Mouse (Mus musculus) heart, embryonic 12.5 days (tissue): Measurements from ENCODE around the gene Dyrk1a. TPM values are rescaled to one million over a fixed set of nuclear protein-coding genes. Genes with fewer than 3 reads are reported as not detected.
A peak's percentile ranks its signal among the peaks of the same experiment; 100 is the strongest.

ENCODE experiments used
- ATAC-seq: fragments of 200-750 bp; cut with Nextera tagmentation; 2 replicates; pipeline ENCODE4 v1.8.0; 2017; ENCODE audit warnings: moderate TSS enrichment, moderate library complexity; ENCODE audit not compliant: insufficient number of reproducible peaks, low FRiP score
- H3K27ac ChIP-seq: fragments of 300-500 bp; sonication (generic); 2 replicates; pipeline ENCODE4 v1.5.1; 2016; ENCODE audit warnings: mild to moderate bottlenecking, moderate library complexity; ENCODE audit not compliant: poor library complexity, severe bottlenecking
- H3K27me3 ChIP-seq: fragments of 300-500 bp; sonication (generic); replicated peaks from 2 replicates; pipeline ENCODE4 v1.6.1; 2016; ENCODE audit warnings: mild to moderate bottlenecking, moderate library complexity
- H3K36me3 ChIP-seq: fragments of 300-500 bp; sonication (generic); 2 replicates; pipeline ENCODE4 v1.6.1; 2016; ENCODE audit warnings: mild to moderate bottlenecking, moderate library complexity
- H3K4me1 ChIP-seq: fragments of 300-500 bp; sonication (generic); replicated peaks from 2 replicates; pipeline ENCODE4 v1.6.1; 2016; ENCODE audit warnings: mild to moderate bottlenecking
- H3K4me2 ChIP-seq: fragments of 300-500 bp; sonication (generic); 2 replicates; pipeline ENCODE4 v1.6.1; 2016; ENCODE audit warnings: mild to moderate bottlenecking, moderate library complexity
- H3K4me3 ChIP-seq: fragments of 300-500 bp; sonication (generic); 2 replicates; pipeline ENCODE4 v1.5.1; 2016; ENCODE audit warnings: mild to moderate bottlenecking
- H3K9ac ChIP-seq: fragments of 300-500 bp; sonication (generic); 2 replicates; pipeline ENCODE4 v1.6.1; 2016; ENCODE audit warnings: mild to moderate bottlenecking, moderate library complexity
- H3K9me3 ChIP-seq: fragments of 300-500 bp; sonication (generic); replicated peaks from 2 replicates; pipeline ENCODE4 v1.6.1; 2016; ENCODE audit warnings: mild to moderate bottlenecking, moderate library complexity
- WGBS: fragments of 180-500 bp; shearing (Covaris S2); methylation state at CpG from one replicate; pipeline ENCODE4 v1.1.7; 2016; 5-methylcytosine and 5-hydroxymethylcytosine counted together
- polyA plus RNA-seq: library from polyadenylated mRNA; unstranded; fragments of >200 nt; fragmentation: Nextera tagmentation; extraction: Ambion mirVana; gene quantifications from 2 replicates; pipeline ENCODE4 v1.2.1, GENCODE M21; 2016

The Dyrk1a gene
- polyA plus RNA-seq, 1 experiment from 2014 or later, result 7.9 TPM

GRCm38 (mm10) chr16:94637423-94637822 lies 67.6 kb downstream of the Dyrk1a start:
- no peak overlapping the region for H3K4me3 ChIP-seq
- peak overlapping the region; percentile 23 for H3K27ac ChIP-seq
- peaks cover 5% of the 10 kb centered on the region; the same call in 1 of the 2 replicates for H3K36me3 ChIP-seq
- H3K9ac ChIP-seq, result peak overlapping the region; percentile 22; the same call in 1 of the 2 replicates
- ATAC-seq, result no peak
- no peak overlapping the region for H3K4me2 ChIP-seq
- no peaks in the 10 kb centered on the region for H3K27me3 ChIP-seq
- WGBS, result 66% methylated on average over 10 of the region's 10 CpGs
- H3K4me1 ChIP-seq, result peaks cover 25% of the 10 kb centered on the region
- H3K9me3 ChIP-seq, result no peaks in the 10 kb centered on the region

- WGBS, result 92% methylated on average over 2 of the region's 2 CpGs
- peaks cover 5% of the 10 kb centered on the region; the same call in 1 of the 2 replicates for H3K36me3 ChIP-seq
- H3K9me3 ChIP-seq, result no peaks in the 10 kb centered on the region
- H3K9ac ChIP-seq, result no peak overlapping the region
- no peak overlapping the region for H3K27ac ChIP-seq
- no peak for ATAC-seq
- no peak overlapping the region for H3K4me2 ChIP-seq
- peaks cover 33% of the 10 kb centered on the region for H3K4me1 ChIP-seq
- no peaks in the 10 kb centered on the region for H3K27me3 ChIP-seq
- H3K4me3 ChIP-seq, result no peak overlapping the region
These were observed 72.0 kb downstream of the Dyrk1a start for GRCm38 (mm10) chr16:94641799-94642198.

- no peak overlapping the region for H3K27ac ChIP-seq
- WGBS, result 59% methylated on average over 5 of the region's 5 CpGs
- H3K36me3 ChIP-seq, result no peaks in the 10 kb centered on the region
- H3K4me1 ChIP-seq, result peaks cover 59% of the 10 kb centered on the region
- H3K4me3 ChIP-seq, result no peak overlapping the region
- 0 out of 2 replicates have a peak overlapping the region, but pooled peaks have one; percentile 12 for H3K9ac ChIP-seq
- H3K4me2 ChIP-seq, result no peak overlapping the region
- H3K27me3 ChIP-seq, result no peaks in the 10 kb centered on the region
- no peaks in the 10 kb centered on the region for H3K9me3 ChIP-seq
- no peak for ATAC-seq
These were observed 77.3 kb downstream of the Dyrk1a start for GRCm38 (mm10) chr16:94647153-94647552.

- H3K9ac ChIP-seq, result no peak overlapping the region
- ATAC-seq, result no peak
- no peak overlapping the region for H3K4me3 ChIP-seq
- whole genome bisulfite sequencing, result 83% methylated on average over 2 of the region's 2 CpGs
- peaks cover 62% of the 10 kb centered on the region for H3K4me1 ChIP-seq
- H3K4me2 ChIP-seq, result 0 out of 2 replicates have a peak overlapping the region, but pooled peaks have one; percentile 16
- H3K27me3 ChIP-seq, result no peaks in the 10 kb centered on the region
- H3K27ac ChIP-seq, result no peak overlapping the region
- no peaks in the 10 kb centered on the region for H3K9me3 ChIP-seq
- H3K36me3 ChIP-seq, result no peaks in the 10 kb centered on the region
These were observed 78.1 kb downstream of the Dyrk1a start for GRCm38 (mm10) chr16:94647925-94648324.

- 62% methylated on average over 3 of the region's 3 CpGs for WGBS
- H3K4me3 ChIP-seq, result no peak overlapping the region
- H3K4me2 ChIP-seq, result no peak overlapping the region
- H3K36me3 ChIP-seq, result no peaks in the 10 kb centered on the region
- peaks cover 60% of the 10 kb centered on the region for H3K4me1 ChIP-seq
- no peak overlapping the region for H3K27ac ChIP-seq
- no peaks in the 10 kb centered on the region for H3K27me3 ChIP-seq
- H3K9ac ChIP-seq, result no peak overlapping the region
- ATAC-seq, result no peak
- no peaks in the 10 kb centered on the region for H3K9me3 ChIP-seq
These were observed 80.1 kb downstream of the Dyrk1a start for GRCm38 (mm10) chr16:94649861-94650260.

- Histone ChIP-seq H3K4me3 (no peak overlapping the region), H3K36me3 (no peaks in the 10 kb centered on the region), H3K27ac (peak overlapping the region; percentile 53), H3K4me1 (peaks cover 59% of the 10 kb centered on the region), H3K27me3 (no peaks in the 10 kb centered on the region), H3K4me2 (no peak overlapping the region), H3K9me3 (no peaks in the 10 kb centered on the region), H3K9ac (no peak overlapping the region)
- 60% methylated on average over 4 of the region's 4 CpGs for WGBS
- no peak for ATAC-seq
These were observed 82.4 kb downstream of the Dyrk1a start for GRCm38 (mm10) chr16:94652091-94652713.

- no peak overlapping the region for H3K4me2 ChIP-seq
- no peak overlapping the region for H3K4me3 ChIP-seq
- 65% methylated on average over 6 of the region's 6 CpGs for whole genome bisulfite sequencing
- H3K9ac ChIP-seq, result no peak overlapping the region
- H3K27ac ChIP-seq, result no peak overlapping the region
- no peak for ATAC-seq
- peaks cover 4% of the 10 kb centered on the region for H3K36me3 ChIP-seq
- peaks cover 38% of the 10 kb centered on the region for H3K4me1 ChIP-seq
- no peaks in the 10 kb centered on the region for H3K27me3 ChIP-seq
- H3K9me3 ChIP-seq, result no peaks in the 10 kb centered on the region
These were observed 85.3 kb downstream of the Dyrk1a start for GRCm38 (mm10) chr16:94655083-94655482.

GRCm38 (mm10) chr16:94656891-94657290 lies 87.1 kb downstream of the Dyrk1a start:
- Histone ChIP-seq H3K4me3 (no peak overlapping the region), H3K36me3 (peaks cover 10% of the 10 kb centered on the region), H3K27ac (no peak overlapping the region), H3K9ac (no peak overlapping the region), H3K27me3 (no peaks in the 10 kb centered on the region), H3K9me3 (no peaks in the 10 kb centered on the region), H3K4me2 (no peak overlapping the region; the same call in 1 of the 2 replicates), H3K4me1 (peaks cover 32% of the 10 kb centered on the region)
- ATAC-seq, result no peak
- WGBS, result 59% methylated on average over 7 of the region's 7 CpGs

- whole genome bisulfite sequencing, result 89% methylated on average over 7 of the region's 7 CpGs
- Histone ChIP-seq H3K27ac (no peak overlapping the region), H3K36me3 (peaks cover 10% of the 10 kb centered on the region), H3K9me3 (no peaks in the 10 kb centered on the region), H3K4me1 (peaks cover 20% of the 10 kb centered on the region), H3K27me3 (no peaks in the 10 kb centered on the region), H3K4me3 (no peak overlapping the region), H3K9ac (no peak overlapping the region), H3K4me2 (no peak overlapping the region)
- no peak for ATAC-seq
These were observed 89.6 kb downstream of the Dyrk1a start for GRCm38 (mm10) chr16:94659394-94659793.

- Histone ChIP-seq H3K4me3 (no peak overlapping the region), H3K9ac (no peak overlapping the region), H3K36me3 (peaks cover 13% of the 10 kb centered on the region), H3K27ac (no peak overlapping the region), H3K4me2 (no peak overlapping the region), H3K4me1 (peaks cover 20% of the 10 kb centered on the region), H3K9me3 (no peaks in the 10 kb centered on the region), H3K27me3 (no peaks in the 10 kb centered on the region)
- 93% methylated on average over 8 of the region's 8 CpGs for WGBS
- no peak for ATAC-seq
These were observed 90.4 kb downstream of the Dyrk1a start for GRCm38 (mm10) chr16:94660221-94660620.

- Histone ChIP-seq H3K9me3 (no peaks in the 10 kb centered on the region), H3K27ac (no peak overlapping the region), H3K27me3 (no peaks in the 10 kb centered on the region), H3K4me2 (no peak overlapping the region), H3K9ac (no peak overlapping the region), H3K4me1 (peaks cover 11% of the 10 kb centered on the region; the same call in 1 of the 2 replicates), H3K36me3 (peaks cover 58% of the 10 kb centered on the region), H3K4me3 (no peak overlapping the region)
- 79% methylated on average over 4 of the region's 4 CpGs for WGBS
- ATAC-seq, result no peak
These were observed 97.7 kb downstream of the Dyrk1a start for GRCm38 (mm10) chr16:94667557-94667956.

GRCm38 (mm10) chr16:94671313-94671712 lies 101.5 kb downstream of the Dyrk1a start:
- Histone ChIP-seq H3K4me3 (no peak overlapping the region), H3K36me3 (peaks cover 75% of the 10 kb centered on the region), H3K27ac (no peak overlapping the region), H3K4me1 (peaks cover 11% of the 10 kb centered on the region; the same call in 1 of the 2 replicates), H3K9me3 (no peaks in the 10 kb centered on the region), H3K27me3 (no peaks in the 10 kb centered on the region), H3K9ac (no peak overlapping the region), H3K4me2 (no peak overlapping the region)
- WGBS, result 89% methylated on average over 9 of the region's 9 CpGs
- no peak for ATAC-seq
